Mouse (Mus musculus): ENCODE measurements around the gene Itga7. TPM values are rescaled to one million over a fixed set of nuclear protein-coding genes. Genes with fewer than 3 reads are reported as not detected.

The Itga7 gene
- polyA plus RNA-seq, 1 experiment from 2014 or later: 0.17 TPM

DNA sequence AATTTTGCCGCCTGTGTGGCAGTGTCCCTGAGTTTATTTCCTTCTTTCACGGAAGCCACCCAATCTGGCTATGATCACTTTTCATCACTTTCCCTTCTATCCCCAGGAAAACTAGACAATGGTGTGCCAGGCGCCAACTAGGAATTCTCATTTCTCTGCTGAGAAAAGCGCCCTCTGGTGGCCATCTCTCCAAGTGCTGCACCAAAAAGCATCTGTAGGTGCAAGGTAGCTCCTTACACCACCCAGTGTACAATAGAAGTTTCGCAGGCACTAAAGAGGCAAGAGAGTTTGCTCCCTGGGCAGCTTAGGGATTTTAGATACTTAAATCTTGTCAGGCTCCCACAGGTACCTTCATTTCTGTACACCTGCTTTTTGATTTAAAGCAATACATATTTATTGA, 20.4 kb upstream of the Itga7 start:
- no peak for ATAC-seq
- H3K9me3 ChIP-seq (replicated peaks): no peaks in the 10 kb centered on the region
- 16% methylated on average over 5 of the region's 5 CpGs for WGBS (ENCODE audit: insufficient replicate concordance)
- peaks cover 36% of the 10 kb centered on the region for H3K36me3 ChIP-seq
- H3K4me1 ChIP-seq: peaks cover 31% of the 10 kb centered on the region
- H3K4me2 ChIP-seq: no peak overlapping the region
- H3K9ac ChIP-seq: no peak overlapping the region
- no peak overlapping the region for H3K27ac ChIP-seq
- H3K4me3 ChIP-seq: no peak overlapping the region
- peaks cover 43% of the 10 kb centered on the region for H3K27me3 ChIP-seq (replicated peaks)

DNA sequence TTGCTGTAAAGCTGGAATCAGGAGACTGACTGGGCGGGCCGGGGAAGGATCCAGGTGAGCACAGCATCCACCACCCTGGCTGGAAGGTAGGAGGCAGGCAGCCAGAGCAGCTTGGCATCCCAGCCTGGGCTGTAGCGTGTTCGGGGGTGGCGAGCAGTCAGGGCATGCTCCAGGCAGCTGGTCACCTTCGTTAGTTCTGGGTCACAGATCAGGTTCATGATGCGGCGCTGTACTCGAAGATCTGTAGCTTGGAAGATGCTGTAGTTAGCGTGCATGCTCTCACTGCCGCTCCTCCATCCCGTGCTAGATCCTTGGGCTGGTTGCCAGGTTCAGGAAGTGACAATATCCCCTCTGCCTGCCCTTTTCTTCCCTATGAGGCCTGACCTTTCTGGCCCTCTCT, 19.9 kb upstream of the Itga7 start:
- peaks cover 35% of the 10 kb centered on the region for H3K4me1 ChIP-seq

DNA sequence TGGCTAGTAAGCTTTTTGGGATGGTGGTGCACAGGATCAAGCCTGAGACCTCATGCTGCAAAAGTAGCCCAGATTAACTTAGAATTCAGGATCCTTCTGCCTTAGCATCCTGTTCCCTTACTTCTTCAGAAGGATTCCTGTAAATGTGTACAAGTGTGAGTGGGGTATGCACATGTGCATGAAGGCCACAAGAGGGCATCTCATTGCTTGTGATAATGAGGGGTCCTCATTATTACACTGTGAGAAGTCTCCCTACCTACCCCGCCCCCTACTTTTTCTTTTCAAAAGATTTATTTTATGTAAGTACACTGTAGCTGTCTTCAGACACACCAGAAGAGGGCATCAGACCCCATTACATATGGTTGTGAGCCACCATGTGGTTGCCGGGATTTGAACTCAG, 18.1 kb upstream of the Itga7 start:
- Histone ChIP-seq H3K36me3 (peaks cover 44% of the 10 kb centered on the region), H3K9me3 (replicated peaks) (no peaks in the 10 kb centered on the region), H3K9ac (no peak overlapping the region), H3K4me3 (no peak overlapping the region), H3K4me2 (no peak overlapping the region), H3K27me3 (replicated peaks) (peaks cover 19% of the 10 kb centered on the region), H3K4me1 (peaks cover 26% of the 10 kb centered on the region), H3K27ac (no peak overlapping the region)
- no peak for ATAC-seq
- 63% methylated on average over 2 of the region's 2 CpGs for WGBS (ENCODE audit: insufficient replicate concordance)

More for the DNA sequence above, 19.9 kb upstream of the Itga7 start:
- H3K4me3 ChIP-seq: no peak overlapping the region
- WGBS (ENCODE audit: insufficient replicate concordance): 86% methylated on average over 12 of the region's 12 CpGs
- ATAC-seq: no peak
- H3K27ac ChIP-seq: no peak overlapping the region
- no peaks in the 10 kb centered on the region for H3K9me3 ChIP-seq (replicated peaks)
- H3K9ac ChIP-seq: no peak overlapping the region
- peaks cover 39% of the 10 kb centered on the region for H3K36me3 ChIP-seq
- H3K27me3 ChIP-seq (replicated peaks): peaks cover 38% of the 10 kb centered on the region
- no peak overlapping the region for H3K4me2 ChIP-seq

GRCm38 (mm10) chr10:128916665-128917064, 17.0 kb upstream of the Itga7 start:
- Histone ChIP-seq H3K9ac (no peak overlapping the region), H3K27ac (no peak overlapping the region)

DNA sequence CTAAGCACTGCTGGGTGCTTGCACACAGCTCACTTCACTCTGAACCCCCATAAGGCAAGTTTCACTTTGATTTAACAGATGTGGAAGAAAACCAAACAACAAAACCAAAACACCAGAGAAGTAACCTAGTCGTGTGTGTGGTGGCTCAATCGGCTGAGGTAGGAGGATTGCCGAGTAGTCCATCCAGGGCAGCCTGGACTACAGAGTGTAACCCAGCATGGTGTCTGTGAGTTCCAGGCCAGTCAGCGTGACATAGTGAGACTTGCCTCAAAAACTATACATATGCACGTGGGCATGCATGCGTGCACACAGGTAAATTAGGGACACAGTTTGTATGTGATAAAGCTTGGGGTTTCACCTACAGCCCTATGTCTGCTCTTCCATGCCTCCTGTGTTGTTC, 16.2 kb upstream of the Itga7 start:
- WGBS (ENCODE audit: insufficient replicate concordance): 79% methylated on average over 6 of the region's 6 CpGs
- no peak overlapping the region for H3K27ac ChIP-seq

More at GRCm38 (mm10) chr10:128916665-128917064, 17.0 kb upstream of the Itga7 start:
- H3K4me2 ChIP-seq: no peak overlapping the region
- peaks cover 44% of the 10 kb centered on the region for H3K36me3 ChIP-seq
- peaks cover 8% of the 10 kb centered on the region; the same call in 1 of the 2 replicates for H3K27me3 ChIP-seq (replicated peaks)
- no peak for ATAC-seq
- H3K9me3 ChIP-seq (replicated peaks): no peaks in the 10 kb centered on the region
- peaks cover 25% of the 10 kb centered on the region for H3K4me1 ChIP-seq
- no peak overlapping the region for H3K4me3 ChIP-seq
- WGBS (ENCODE audit: insufficient replicate concordance): 71% methylated on average over 3 of the region's 3 CpGs

GRCm38 (mm10) chr10:128918246-128918645, 15.4 kb upstream of the Itga7 start:
- ATAC-seq: no peak
- WGBS (ENCODE audit: insufficient replicate concordance): 65% methylated on average over 7 of the region's 7 CpGs
- peaks cover 35% of the 10 kb centered on the region for H3K4me1 ChIP-seq
- no peak overlapping the region for H3K4me2 ChIP-seq
- no peak overlapping the region for H3K4me3 ChIP-seq
- no peaks in the 10 kb centered on the region for H3K27me3 ChIP-seq (replicated peaks)
- H3K9ac ChIP-seq: no peak overlapping the region
- H3K9me3 ChIP-seq (replicated peaks): no peaks in the 10 kb centered on the region
- H3K27ac ChIP-seq: 0 out of 2 replicates have a peak overlapping the region, but pooled peaks have one; percentile 10
- peaks cover 38% of the 10 kb centered on the region for H3K36me3 ChIP-seq

More for the DNA sequence above, 16.2 kb upstream of the Itga7 start:
- Histone ChIP-seq H3K9ac (no peak overlapping the region), H3K27me3 (replicated peaks) (0 out of 2 replicates have a peak, but pooled peaks cover under 1% of the 10 kb centered on the region), H3K4me2 (no peak overlapping the region), H3K9me3 (replicated peaks) (no peaks in the 10 kb centered on the region), H3K36me3 (peaks cover 39% of the 10 kb centered on the region), H3K4me1 (peaks cover 32% of the 10 kb centered on the region), H3K4me3 (no peak overlapping the region)
- no peak for ATAC-seq

- 0 out of 2 replicates have a peak, but pooled peaks cover 1% of the 10 kb centered on the region for H3K27me3 ChIP-seq (replicated peaks)
- no peak overlapping the region for H3K4me3 ChIP-seq
- no peaks in the 10 kb centered on the region for H3K9me3 ChIP-seq (replicated peaks)
- peaks cover 31% of the 10 kb centered on the region for H3K36me3 ChIP-seq
- ATAC-seq: no peak
- H3K27ac ChIP-seq: peak overlapping the region; percentile 36
- H3K4me1 ChIP-seq: peaks cover 44% of the 10 kb centered on the region
- WGBS (ENCODE audit: insufficient replicate concordance): 34% methylated on average over 6 of the region's 6 CpGs
- no peak overlapping the region for H3K9ac ChIP-seq
- no peak overlapping the region for H3K4me2 ChIP-seq
Observed at GRCm38 (mm10) chr10:128919203-128919631, 14.4 kb upstream of the Itga7 start.

- Histone ChIP-seq H3K9ac (no peak overlapping the region), H3K4me3 (no peak overlapping the region), H3K4me1 (peaks cover 45% of the 10 kb centered on the region), H3K36me3 (peaks cover 26% of the 10 kb centered on the region), H3K9me3 (replicated peaks) (no peaks in the 10 kb centered on the region), H3K27ac (no peak overlapping the region), H3K27me3 (replicated peaks) (0 out of 2 replicates have a peak, but pooled peaks cover 8% of the 10 kb centered on the region), H3K4me2 (no peak overlapping the region)
- WGBS (ENCODE audit: insufficient replicate concordance): 80% methylated on average over 7 of the region's 7 CpGs
- ATAC-seq: no peak
Observed at GRCm38 (mm10) chr10:128919966-128920365, 13.7 kb upstream of the Itga7 start.

- Histone ChIP-seq H3K4me3 (no peak overlapping the region), H3K27ac (no peak overlapping the region), H3K4me2 (no peak overlapping the region), H3K4me1 (peaks cover 45% of the 10 kb centered on the region), H3K9me3 (replicated peaks) (no peaks in the 10 kb centered on the region), H3K27me3 (replicated peaks) (0 out of 2 replicates have a peak, but pooled peaks cover 8% of the 10 kb centered on the region), H3K9ac (no peak overlapping the region), H3K36me3 (peaks cover 19% of the 10 kb centered on the region)
- 69% methylated on average over 3 of the region's 3 CpGs for WGBS (ENCODE audit: insufficient replicate concordance)
- ATAC-seq: no peak
Observed at GRCm38 (mm10) chr10:128920736-128921161, 12.9 kb upstream of the Itga7 start.

GRCm38 (mm10) chr10:128921251-128921650, 12.4 kb upstream of the Itga7 start:
- H3K27me3 ChIP-seq (replicated peaks): 0 out of 2 replicates have a peak, but pooled peaks cover 8% of the 10 kb centered on the region
- no peak overlapping the region for H3K4me2 ChIP-seq
- no peak overlapping the region for H3K4me3 ChIP-seq
- peaks cover 45% of the 10 kb centered on the region for H3K4me1 ChIP-seq
- H3K27ac ChIP-seq: no peak overlapping the region
- no peak overlapping the region for H3K9ac ChIP-seq
- 55% methylated on average over 1 of the region's 1 CpGs for WGBS (ENCODE audit: insufficient replicate concordance)
- no peak for ATAC-seq
- no peaks in the 10 kb centered on the region for H3K9me3 ChIP-seq (replicated peaks)
- H3K36me3 ChIP-seq: peaks cover 19% of the 10 kb centered on the region

DNA sequence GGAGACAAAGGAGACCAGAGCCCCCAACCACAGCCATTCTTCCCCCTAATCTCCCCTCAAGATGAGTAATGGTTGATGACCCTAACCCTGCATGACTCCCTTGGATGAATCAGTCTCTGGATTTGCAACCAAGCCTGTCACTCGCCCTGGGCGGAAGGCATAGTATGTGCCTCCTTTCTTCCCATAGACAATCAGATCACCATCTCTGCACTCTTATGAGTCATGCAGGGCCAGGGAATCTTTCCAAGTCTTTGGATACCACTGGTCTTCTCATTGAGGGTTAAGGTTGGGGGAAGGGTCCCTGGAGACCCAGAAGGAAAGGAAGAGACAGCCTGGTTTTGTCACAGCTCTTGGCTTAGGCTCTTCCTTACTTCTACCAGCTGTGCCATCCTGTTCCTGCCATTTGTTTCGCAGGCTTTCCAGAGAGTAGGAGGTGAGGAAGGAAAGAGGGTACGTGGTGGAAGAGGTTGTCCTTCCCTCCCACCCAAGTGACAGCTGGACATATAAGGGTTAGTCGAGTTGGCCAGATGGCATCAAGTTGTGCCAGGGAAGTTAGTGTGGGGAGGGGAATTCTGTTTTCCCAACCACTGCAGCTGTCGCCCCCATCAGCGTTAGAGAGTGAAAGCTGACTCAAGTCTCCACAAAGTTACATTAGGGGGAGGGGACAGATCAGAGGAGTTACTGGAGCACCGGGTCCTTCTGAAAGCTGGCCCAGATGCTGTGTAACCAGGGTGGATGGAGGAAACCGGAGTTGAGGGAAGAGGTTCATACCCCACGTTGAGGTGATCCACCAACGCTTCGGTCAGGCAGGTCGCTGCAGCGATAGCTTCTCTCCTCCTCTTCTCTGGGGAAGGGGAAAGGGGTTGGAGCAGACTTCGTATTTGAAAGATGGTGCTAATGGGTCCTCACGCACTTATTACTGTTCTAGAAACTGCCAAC, 11.5 kb upstream of the Itga7 start:
- H3K27ac ChIP-seq: peak overlapping the region; percentile 85
- 64% methylated on average over 16 of the region's 16 CpGs for WGBS (ENCODE audit: insufficient replicate concordance)
- ATAC-seq: no peak
- peaks cover 8% of the 10 kb centered on the region; the same call in 1 of the 2 replicates for H3K27me3 ChIP-seq (replicated peaks)
- peak overlapping the region; percentile 84 for H3K4me2 ChIP-seq
- peaks cover 45% of the 10 kb centered on the region for H3K4me1 ChIP-seq
- peaks cover 13% of the 10 kb centered on the region for H3K36me3 ChIP-seq
- no peaks in the 10 kb centered on the region for H3K9me3 ChIP-seq (replicated peaks)
- peak overlapping the region; percentile 94 for H3K4me3 ChIP-seq
- peak overlapping the region; percentile 84 for H3K9ac ChIP-seq

DNA sequence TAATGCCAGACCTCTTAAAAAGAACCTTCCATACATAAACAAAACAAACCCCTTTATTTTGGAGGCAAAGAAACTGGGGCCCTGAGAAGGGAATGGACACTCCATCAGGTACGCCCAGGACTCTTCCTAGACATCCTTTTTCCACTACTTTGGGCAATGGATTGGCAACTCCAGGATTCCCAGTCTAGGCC, 10.9 kb upstream of the Itga7 start, which contains the start of gene Rdh5:
Gene Rdh5, minus strand, starts transcription at position 67 of the 191 bp plus-strand sequence.
- H3K36me3 ChIP-seq: peaks cover 12% of the 10 kb centered on the region
- H3K4me3 ChIP-seq: peak within 1 kb of the TSS; percentile 94
- peaks cover 44% of the 10 kb centered on the region for H3K4me1 ChIP-seq
- peak within 1 kb of the TSS; percentile 84 for H3K9ac ChIP-seq
- peak within 1 kb of the TSS; percentile 84 for H3K4me2 ChIP-seq
- ATAC-seq: no peak
- WGBS (ENCODE audit: insufficient replicate concordance): 13% methylated on average over 1 of the region's 1 CpGs
- peak within 1 kb of the TSS; percentile 85 for H3K27ac ChIP-seq
- H3K9me3 ChIP-seq (replicated peaks): no peaks in the 10 kb centered on the region
- peaks cover 13% of the 10 kb centered on the region; the same call in 1 of the 2 replicates for H3K27me3 ChIP-seq (replicated peaks)

Data from liver, embryonic 12.5 days (tissue).